Mouse (Mus musculus): ENCODE results near the gene Hdhd5.

DNA sequence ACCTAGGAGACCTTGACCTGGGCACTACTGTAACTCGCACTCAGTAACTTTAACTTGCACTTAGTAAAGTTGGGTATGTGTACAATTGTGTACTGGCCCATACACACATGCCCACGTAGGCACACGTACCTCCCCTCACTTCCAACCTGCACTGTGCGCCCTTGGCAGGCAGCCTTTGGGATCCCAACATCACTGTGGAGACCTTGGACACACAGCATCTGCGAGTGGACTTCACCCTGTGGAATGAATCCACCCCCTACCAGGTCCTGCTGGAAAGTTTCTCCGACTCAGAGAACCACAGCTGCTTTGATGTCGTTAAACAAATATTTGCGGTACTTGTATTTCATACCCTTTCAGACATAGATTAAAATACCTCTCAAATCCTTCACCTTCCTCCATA lies 55.8 kb downstream of the Hdhd5 start:
- TF ChIP-seq CTCF (IDR thresholded peaks at IDR 0.05; ENCODE audit: low read depth) (no peak), EP300 (IDR thresholded peaks at IDR 0.05; ENCODE audit: low read depth) (no peak)
